Mouse (Mus musculus) E14TG2a.4 (cell line): ENCODE results near the gene Lrr1.

Source experiments
- CTCF ChIP-seq: conservative IDR thresholded peaks from 2 replicates; pipeline ENCODE4 v1.5.1; 2014; ENCODE audit warnings: low read length
- NANOG ChIP-seq: IDR thresholded peaks from 2 replicates; pipeline ENCODE4 v1.6.1; 2014; ENCODE audit warnings: borderline replicate concordance, low read length, mixed read lengths
- POU5F1 ChIP-seq: IDR thresholded peaks from 2 replicates; pipeline ENCODE4 v1.6.1; 2014; ENCODE audit warnings: low read length, borderline replicate concordance

DNA sequence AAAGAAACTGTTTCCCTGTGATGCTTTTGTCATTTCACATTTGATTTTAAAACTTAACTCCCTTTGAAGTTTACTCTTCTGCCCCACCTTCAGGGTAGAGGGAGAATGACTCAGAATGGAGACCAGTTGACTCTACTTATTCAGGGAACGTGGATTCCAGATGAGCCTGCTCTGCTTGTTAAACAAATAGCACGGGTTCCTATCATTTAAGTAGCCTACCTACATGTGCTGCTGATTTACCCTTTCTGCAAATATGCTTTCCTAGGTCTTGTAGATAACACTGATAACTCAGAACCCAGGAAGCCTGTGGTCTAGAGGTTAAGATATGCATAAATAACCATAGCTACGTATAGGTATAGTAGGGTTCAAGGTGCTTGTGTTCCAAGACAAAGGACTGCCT, 3.7 kb upstream of the Lrr1 start:
- TF ChIP-seq POU5F1 (no peak), CTCF (no peak), NANOG (no peak)
